Mouse (Mus musculus) limb, embryonic 15.5 days (tissue): Measurements from ENCODE around the gene Atp1b2. TPM values are rescaled to one million over a fixed set of nuclear protein-coding genes. Genes with fewer than 3 reads are reported as not detected.

ENCODE experiments used
- ATAC-seq: fragments of 200-750 bp; cut with Nextera tagmentation; 2 replicates; pipeline ENCODE4 v1.8.0; 2017; ENCODE audit warnings: low read depth, moderate TSS enrichment; ENCODE audit not compliant: insufficient number of reproducible peaks, low FRiP score, low TSS enrichment
- H3K27ac ChIP-seq: fragments of 300-500 bp; sonication (generic); 2 replicates; pipeline ENCODE4 v1.5.1; 2015; ENCODE audit warnings: moderate library complexity, mild to moderate bottlenecking, inconsistent platforms
- H3K27me3 ChIP-seq: fragments of 300-500 bp; sonication (generic); 2 replicates; pipeline ENCODE4 v1.6.1; 2015; ENCODE audit warnings: inconsistent platforms
- H3K36me3 ChIP-seq: fragments of 300-500 bp; sonication (generic); 2 replicates; pipeline ENCODE4 v1.6.1; 2015; ENCODE audit warnings: inconsistent platforms
- H3K4me1 ChIP-seq: fragments of 300-500 bp; sonication (generic); 2 replicates; pipeline ENCODE4 v1.6.1; 2015; ENCODE audit warnings: inconsistent platforms
- H3K4me2 ChIP-seq: fragments of 300-500 bp; sonication (generic); 2 replicates; pipeline ENCODE4 v1.6.1; 2015; ENCODE audit warnings: mild to moderate bottlenecking, inconsistent platforms
- H3K4me3 ChIP-seq: fragments of 300-500 bp; sonication (generic); 2 replicates; pipeline ENCODE4 v1.5.1; 2015; ENCODE audit warnings: mild to moderate bottlenecking, inconsistent platforms
- H3K9ac ChIP-seq: fragments of 300-500 bp; sonication (generic); 2 replicates; pipeline ENCODE4 v1.6.1; 2015; ENCODE audit warnings: inconsistent platforms
- H3K9me3 ChIP-seq: fragments of 300-500 bp; sonication (generic); 2 replicates; pipeline ENCODE4 v1.6.1; 2016; ENCODE audit warnings: inconsistent platforms
- WGBS: fragments of 180-500 bp; shearing (Covaris S2); methylation state at CpG from one replicate; pipeline ENCODE4 v1.1.7; 2015; 5-methylcytosine and 5-hydroxymethylcytosine counted together
- polyA plus RNA-seq: library from polyadenylated mRNA; unstranded; fragments of >200 nt; fragmentation: Nextera tagmentation; extraction: Ambion mirVana; gene quantifications from 2 replicates; pipeline ENCODE4 v1.2.1, GENCODE M21; 2015

The Atp1b2 gene
- polyA plus RNA-seq, 1 experiment from 2014 or later = 8.2 TPM

DNA sequence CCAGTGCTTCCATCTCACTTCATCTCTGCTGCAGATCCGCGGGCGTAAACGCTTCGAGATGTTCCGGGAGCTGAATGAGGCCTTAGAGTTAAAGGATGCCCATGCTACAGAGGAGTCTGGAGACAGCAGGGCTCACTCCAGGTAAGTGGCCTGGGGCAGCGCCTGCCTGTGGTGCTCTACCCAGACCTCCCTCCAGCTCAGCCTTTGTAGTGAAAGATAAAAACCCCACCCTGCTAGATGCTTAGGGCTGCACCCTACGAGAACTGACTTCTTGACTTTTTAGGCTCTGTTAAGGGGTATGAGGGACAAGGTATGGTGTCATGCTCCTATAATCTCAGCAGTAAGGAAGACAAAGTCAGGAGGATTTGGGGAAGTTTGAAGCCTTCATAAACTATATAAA is 15.1 kb downstream of the Atp1b2 start:
- Histone ChIP-seq H3K36me3 (peaks cover 79% of the 10 kb centered on the region), H3K4me3 (no peak overlapping the region), H3K9ac (no peak overlapping the region), H3K27me3 (no peaks in the 10 kb centered on the region), H3K4me2 (no peak overlapping the region), H3K9me3 (no peaks in the 10 kb centered on the region), H3K4me1 (no peaks in the 10 kb centered on the region), H3K27ac (no peak overlapping the region)
- WGBS = 93% methylated on average over 8 of the region's 8 CpGs
- ATAC-seq = no peak

DNA sequence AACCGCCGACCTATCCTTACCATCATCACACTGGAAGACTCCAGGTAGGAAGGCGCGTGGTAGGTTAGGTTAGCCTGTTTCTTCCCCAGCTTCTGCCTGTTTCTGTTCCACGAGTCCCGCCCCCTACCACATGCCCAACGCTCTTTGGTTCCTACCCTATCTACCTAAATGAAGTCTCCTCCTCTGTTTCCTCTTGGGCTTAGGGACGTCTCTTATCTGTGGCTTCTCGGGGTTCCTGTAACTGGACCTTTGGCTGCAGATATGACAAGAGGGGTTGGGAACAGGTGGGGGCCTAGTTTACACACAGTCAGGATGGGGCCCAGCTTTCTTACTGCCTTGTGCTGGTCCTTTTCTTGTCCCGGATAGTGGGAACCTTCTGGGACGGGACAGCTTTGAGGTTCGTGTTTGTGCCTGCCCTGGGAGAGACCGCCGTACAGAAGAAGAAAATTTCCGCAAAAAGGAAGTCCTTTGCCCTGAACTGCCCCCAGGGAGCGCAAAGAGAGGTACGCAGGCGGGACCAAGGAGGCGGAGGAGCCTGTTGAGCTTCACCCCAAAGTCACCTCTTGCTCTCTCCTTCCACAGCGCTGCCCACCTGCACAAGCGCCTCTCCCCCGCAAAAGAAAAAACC is 16.4 kb downstream of the Atp1b2 start:
- WGBS = 90% methylated on average over 22 of the region's 22 CpGs
- H3K9me3 ChIP-seq = no peaks in the 10 kb centered on the region
- no peaks in the 10 kb centered on the region for H3K27me3 ChIP-seq
- H3K9ac ChIP-seq = no peak overlapping the region
- no peak overlapping the region for H3K4me2 ChIP-seq
- no peak overlapping the region for H3K27ac ChIP-seq
- ATAC-seq = no peak
- H3K36me3 ChIP-seq = peaks cover 74% of the 10 kb centered on the region
- no peak overlapping the region for H3K4me3 ChIP-seq
- no peaks in the 10 kb centered on the region for H3K4me1 ChIP-seq

DNA sequence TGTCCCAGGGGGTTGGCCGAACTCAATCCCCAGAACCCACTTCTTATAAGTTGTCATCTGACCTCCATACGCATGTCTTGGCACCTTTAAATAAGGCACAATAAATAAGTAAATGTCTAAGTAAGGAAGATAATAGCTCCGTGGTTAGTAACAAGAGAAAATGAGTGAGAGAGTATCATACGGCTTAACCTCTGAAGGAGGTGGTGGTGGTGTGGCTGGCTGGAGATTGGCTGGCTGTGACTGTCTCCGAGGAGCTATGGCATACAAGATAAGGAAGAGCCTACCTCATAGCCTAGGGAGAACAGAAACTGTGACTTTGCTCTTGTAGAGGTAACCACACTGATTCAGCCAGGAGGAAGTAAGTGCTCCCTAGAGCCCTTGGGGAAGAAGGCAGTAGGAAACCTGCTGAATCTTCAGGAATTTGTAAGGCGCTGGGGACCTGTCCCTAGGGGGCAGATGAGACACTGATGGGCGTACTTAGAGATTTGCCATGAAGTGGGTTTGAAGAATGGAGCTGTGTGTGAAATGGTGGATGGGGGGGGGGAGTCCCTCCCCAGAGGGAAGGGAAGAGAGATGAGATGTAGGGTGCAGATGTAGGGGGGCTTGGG is 19.9 kb downstream of the Atp1b2 start:
- Histone ChIP-seq H3K9ac (no peak overlapping the region), H3K27ac (no peak overlapping the region), H3K27me3 (no peaks in the 10 kb centered on the region), H3K4me1 (0 out of 2 replicates have a peak, but pooled peaks cover 8% of the 10 kb centered on the region), H3K4me3 (no peak overlapping the region), H3K4me2 (no peak overlapping the region), H3K9me3 (no peaks in the 10 kb centered on the region), H3K36me3 (peaks cover 51% of the 10 kb centered on the region)
- ATAC-seq = no peak
- 84% methylated on average over 7 of the region's 7 CpGs for WGBS

DNA sequence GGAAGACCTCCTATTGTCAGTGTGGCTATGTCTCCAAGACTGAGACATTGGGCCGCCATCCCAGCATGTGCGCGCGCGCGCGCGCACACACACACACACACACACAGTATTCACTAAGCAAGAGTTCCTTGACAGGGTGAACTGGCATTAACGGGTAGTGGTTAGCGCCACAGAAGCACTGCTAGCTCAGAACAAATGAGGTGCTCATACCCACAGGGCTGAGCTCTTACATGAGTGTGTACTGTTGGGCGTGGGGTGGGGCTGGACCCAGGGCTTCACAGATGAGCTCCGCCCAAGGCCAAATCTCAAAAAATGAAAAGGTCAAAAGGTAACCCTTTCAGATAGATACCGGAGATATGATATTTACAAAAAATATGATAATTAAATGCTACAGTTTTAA is 20.8 kb downstream of the Atp1b2 start:
- no peak overlapping the region for H3K4me2 ChIP-seq
- H3K9me3 ChIP-seq = no peaks in the 10 kb centered on the region
- no peaks in the 10 kb centered on the region for H3K27me3 ChIP-seq
- H3K4me1 ChIP-seq = 0 out of 2 replicates have a peak, but pooled peaks cover 8% of the 10 kb centered on the region
- H3K36me3 ChIP-seq = peaks cover 42% of the 10 kb centered on the region
- WGBS = 95% methylated on average over 13 of the region's 13 CpGs
- H3K4me3 ChIP-seq = no peak overlapping the region
- ATAC-seq = no peak
- H3K9ac ChIP-seq = no peak overlapping the region
- H3K27ac ChIP-seq = no peak overlapping the region

DNA sequence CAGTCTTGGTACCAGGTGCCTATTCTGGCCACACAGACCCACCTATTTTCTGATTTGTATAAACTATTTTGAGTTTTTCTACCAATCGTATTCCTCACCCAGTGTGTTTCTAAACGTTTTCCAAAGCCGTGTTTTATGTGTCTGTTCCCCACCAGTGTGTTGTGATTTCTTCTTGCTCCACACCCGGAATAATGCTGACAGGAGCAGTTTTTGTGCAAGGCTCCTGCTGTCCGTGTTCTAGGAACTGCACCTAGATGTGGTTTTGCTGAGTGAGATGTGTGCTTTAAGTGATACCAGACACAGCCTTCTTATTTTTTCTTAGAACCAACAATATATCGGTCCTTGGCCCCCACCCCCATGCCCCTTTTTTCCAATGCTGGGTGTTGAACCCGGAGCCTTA is 21.7 kb downstream of the Atp1b2 start:
- Histone ChIP-seq H3K4me3 (no peak overlapping the region), H3K4me2 (no peak overlapping the region), H3K27ac (no peak overlapping the region), H3K36me3 (peaks cover 33% of the 10 kb centered on the region), H3K27me3 (no peaks in the 10 kb centered on the region), H3K4me1 (0 out of 2 replicates have a peak, but pooled peaks cover 8% of the 10 kb centered on the region), H3K9ac (no peak overlapping the region), H3K9me3 (no peaks in the 10 kb centered on the region)
- ATAC-seq = no peak
- 78% methylated on average over 7 of the region's 7 CpGs for WGBS

DNA sequence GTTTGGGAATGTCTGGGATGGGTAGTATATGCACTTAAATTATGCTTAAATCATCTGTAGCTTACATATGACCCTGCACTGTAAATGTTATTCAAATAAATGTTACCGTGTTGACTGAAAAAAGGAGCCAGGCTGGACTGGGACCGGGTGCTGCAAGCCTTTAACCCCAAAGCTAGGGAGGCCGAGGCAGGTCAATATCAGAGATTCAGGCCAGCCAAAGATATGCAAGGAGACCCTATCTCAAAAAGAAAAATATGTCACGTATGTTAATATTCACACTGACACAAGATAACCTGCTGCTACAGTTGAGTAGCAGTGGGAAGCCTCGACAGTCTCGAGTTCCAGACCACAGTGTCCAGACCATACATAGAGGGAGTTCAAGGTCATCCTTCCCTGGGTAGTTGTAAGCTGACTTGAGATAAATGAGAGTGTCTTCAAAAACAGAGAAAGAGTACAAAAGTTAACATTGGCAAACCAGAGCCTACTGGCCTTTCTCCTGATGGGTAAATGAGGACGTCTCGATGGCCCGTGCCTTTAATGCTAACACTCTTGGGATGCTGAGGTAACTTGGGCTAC is 23.4 kb downstream of the Atp1b2 start:
- WGBS = 66% methylated on average over 9 of the region's 9 CpGs

GRCm38 (mm10) chr11:69581814-69582213 is 23.9 kb downstream of the Atp1b2 start:
- under 1% methylated on average over 8 of the region's 8 CpGs for WGBS
- ATAC-seq = no peak
- H3K27ac ChIP-seq = peak overlapping the region; percentile 96

More for the DNA sequence above, 23.4 kb downstream of the Atp1b2 start:
- Histone ChIP-seq H3K4me3 (peak overlapping the region; percentile 77), H3K9me3 (no peaks in the 10 kb centered on the region), H3K36me3 (peaks cover 16% of the 10 kb centered on the region), H3K27me3 (no peaks in the 10 kb centered on the region), H3K4me1 (peaks cover 22% of the 10 kb centered on the region), H3K4me2 (peak overlapping the region; percentile 80), H3K27ac (no peak overlapping the region; the same call in 1 of the 2 replicates), H3K9ac (peak overlapping the region; percentile 52; the same call in 1 of the 2 replicates)
- no peak for ATAC-seq

GRCm38 (mm10) chr11:69581147-69581688 is 24.5 kb downstream of the Atp1b2 start:
- H3K27me3 ChIP-seq = no peaks in the 10 kb centered on the region
- H3K9me3 ChIP-seq = no peaks in the 10 kb centered on the region
- H3K4me1 ChIP-seq = peaks cover 32% of the 10 kb centered on the region
- peaks cover 8% of the 10 kb centered on the region; the same call in 1 of the 2 replicates for H3K36me3 ChIP-seq
- peak; percentile 86 for ATAC-seq
- H3K9ac ChIP-seq = peak overlapping the region; percentile 65
- H3K4me3 ChIP-seq = peak overlapping the region; percentile 77
- H3K4me2 ChIP-seq = peak overlapping the region; percentile 80
- peak overlapping the region; percentile 96 for H3K27ac ChIP-seq
- under 1% methylated on average over 36 of the region's 36 CpGs for WGBS

More at GRCm38 (mm10) chr11:69581814-69582213, 23.9 kb downstream of the Atp1b2 start:
- Histone ChIP-seq H3K36me3 (peaks cover 11% of the 10 kb centered on the region), H3K9ac (peak overlapping the region; percentile 52), H3K4me2 (peak overlapping the region; percentile 80), H3K4me1 (peaks cover 27% of the 10 kb centered on the region), H3K27me3 (no peaks in the 10 kb centered on the region), H3K9me3 (no peaks in the 10 kb centered on the region), H3K4me3 (peak overlapping the region; percentile 77)

GRCm38 (mm10) chr11:69580572-69581146 is 25.1 kb downstream of the Atp1b2 start:
- Histone ChIP-seq H3K27me3 (no peaks in the 10 kb centered on the region), H3K9ac (peak overlapping the region; percentile 65), H3K4me2 (peak overlapping the region; percentile 80), H3K4me1 (peaks cover 33% of the 10 kb centered on the region), H3K9me3 (no peaks in the 10 kb centered on the region), H3K36me3 (peaks cover 11% of the 10 kb centered on the region; the same call in 1 of the 2 replicates), H3K4me3 (peak overlapping the region; percentile 77), H3K27ac (peak overlapping the region; percentile 96)
- under 1% methylated on average over 25 of the region's 25 CpGs for WGBS
- no peak for ATAC-seq

DNA sequence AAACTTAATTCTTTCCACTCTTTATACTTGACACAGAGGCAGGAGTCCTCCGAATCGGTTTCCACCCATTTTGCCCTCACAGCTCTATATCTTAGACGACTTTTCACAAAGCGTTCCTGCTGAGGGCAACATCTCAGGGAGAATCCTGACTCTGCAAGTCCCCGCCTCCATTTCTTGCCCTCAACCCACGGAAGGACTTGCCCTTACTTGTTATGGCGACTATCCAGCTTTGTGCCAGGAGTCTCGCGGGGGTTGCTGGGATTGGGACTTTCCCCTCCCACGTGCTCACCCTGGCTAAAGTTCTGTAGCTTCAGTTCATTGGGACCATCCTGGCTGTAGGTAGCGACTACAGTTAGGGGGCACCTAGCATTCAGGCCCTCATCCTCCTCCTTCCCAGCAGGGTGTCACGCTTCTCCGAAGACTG is 25.6 kb downstream of the Atp1b2 start, which contains the start of the genes Wrap53 and Trp53:
Gene Wrap53, minus strand, starts transcription at position 165 of the 424 bp plus-strand sequence.
Gene Trp53, plus strand, starts transcription at position 269 of the 424 bp plus-strand sequence.
- Histone ChIP-seq H3K9ac (peak within 1 kb of the TSS; percentile 80), H3K4me3 (peak within 1 kb of the TSS; percentile 77), H3K9me3 (no peaks in the 10 kb centered on the region), H3K4me2 (peak within 1 kb of the TSS; percentile 80), H3K4me1 (peaks cover 33% of the 10 kb centered on the region), H3K36me3 (peaks cover 11% of the 10 kb centered on the region; the same call in 1 of the 2 replicates), H3K27me3 (no peaks in the 10 kb centered on the region), H3K27ac (peak within 1 kb of the TSS; percentile 96)
- peak; percentile 58 for ATAC-seq
- WGBS = under 1% methylated on average over 13 of the region's 13 CpGs

- peak overlapping the region; percentile 77 for H3K4me3 ChIP-seq
- peak overlapping the region; percentile 96 for H3K27ac ChIP-seq
- no peaks in the 10 kb centered on the region for H3K9me3 ChIP-seq
- peaks cover 15% of the 10 kb centered on the region for H3K36me3 ChIP-seq
- ATAC-seq = peak; percentile 93
- peak overlapping the region; percentile 80 for H3K9ac ChIP-seq
- 1% methylated on average over 39 of the region's 39 CpGs for WGBS
- peaks cover 33% of the 10 kb centered on the region for H3K4me1 ChIP-seq
- no peaks in the 10 kb centered on the region for H3K27me3 ChIP-seq
- peak overlapping the region; percentile 80 for H3K4me2 ChIP-seq
Observed at GRCm38 (mm10) chr11:69579128-69580017, 26.4 kb downstream of the Atp1b2 start.
